Mouse (Mus musculus): ENCODE measurements around the gene Uts2r.

DNA sequence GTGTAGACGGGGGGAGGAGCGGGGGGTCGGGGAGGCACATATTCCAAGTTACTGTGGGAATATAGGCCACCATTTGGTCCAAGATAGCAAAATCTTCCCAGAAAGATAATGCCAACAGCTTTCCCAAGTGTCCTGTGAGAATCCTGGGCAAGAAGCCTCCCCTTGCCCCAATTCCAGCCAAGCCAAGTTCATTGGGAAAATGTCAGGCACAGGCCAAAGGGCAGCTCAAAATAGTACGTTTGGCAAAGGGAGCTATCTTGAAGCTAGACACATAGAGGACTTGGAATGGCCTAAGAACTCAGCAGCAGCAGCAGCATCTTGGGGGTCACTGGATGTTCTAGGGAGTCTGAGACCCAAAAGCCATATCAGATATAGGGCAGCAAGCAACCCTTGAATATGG, 3.7 kb downstream of the Uts2r start:
- no peak for TF ChIP-seq CTCF (conservative IDR thresholded peaks at IDR 0.05; ENCODE audit: low read length)
- TF ChIP-seq NANOG (IDR thresholded peaks at IDR 0.05; ENCODE audit: borderline replicate concordance, low read length) = no peak

Measured in E14TG2a.4 (cell line).